Mouse (Mus musculus) megakaryocyte, embryonic 14.5 days (primary cell): ENCODE data around the gene Pou3f1.

Experiments used
- FLI1 ChIP-seq: IDR thresholded peaks from 2 replicates; pipeline ENCODE4 v1.6.1; 2012; ENCODE audit warnings: low read length, inconsistent platforms, mixed read lengths
- GATA1 ChIP-seq: IDR thresholded peaks from 3 replicates; pipeline ENCODE4 v1.6.1; 2012; ENCODE audit warnings: mixed read lengths, low read length, inconsistent platforms, borderline replicate concordance

DNA sequence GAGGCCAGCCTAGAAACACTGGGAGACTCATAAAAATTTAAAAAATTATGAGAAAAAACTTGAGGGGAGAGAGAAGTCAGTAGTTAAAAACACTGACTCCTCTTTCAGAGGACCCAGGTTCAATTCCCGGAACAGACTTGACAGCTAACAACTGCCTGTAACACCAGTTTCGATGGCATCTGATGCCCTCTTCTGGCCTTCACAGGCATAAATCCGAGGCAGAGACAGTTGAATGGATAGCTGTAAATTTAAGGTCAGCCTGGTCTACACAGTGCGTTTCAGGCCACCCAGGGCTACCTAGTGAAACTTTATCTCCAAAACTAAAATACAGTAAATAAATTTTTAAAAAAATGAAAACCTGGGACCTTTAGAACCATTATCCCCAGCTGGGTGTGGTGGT lies 28.4 kb downstream of the Pou3f1 start:
- no peak for TF ChIP-seq GATA1
- TF ChIP-seq FLI1, result no peak
